Mouse (Mus musculus): ENCODE measurements around the gene Dpagt1. TPM values are rescaled to one million over a fixed set of nuclear protein-coding genes. Genes with fewer than 3 reads are reported as not detected.

Gene Dpagt1
- total RNA-seq, 2 experiments from 2014 or later, result 11.7 to 17.0 TPM

DNA sequence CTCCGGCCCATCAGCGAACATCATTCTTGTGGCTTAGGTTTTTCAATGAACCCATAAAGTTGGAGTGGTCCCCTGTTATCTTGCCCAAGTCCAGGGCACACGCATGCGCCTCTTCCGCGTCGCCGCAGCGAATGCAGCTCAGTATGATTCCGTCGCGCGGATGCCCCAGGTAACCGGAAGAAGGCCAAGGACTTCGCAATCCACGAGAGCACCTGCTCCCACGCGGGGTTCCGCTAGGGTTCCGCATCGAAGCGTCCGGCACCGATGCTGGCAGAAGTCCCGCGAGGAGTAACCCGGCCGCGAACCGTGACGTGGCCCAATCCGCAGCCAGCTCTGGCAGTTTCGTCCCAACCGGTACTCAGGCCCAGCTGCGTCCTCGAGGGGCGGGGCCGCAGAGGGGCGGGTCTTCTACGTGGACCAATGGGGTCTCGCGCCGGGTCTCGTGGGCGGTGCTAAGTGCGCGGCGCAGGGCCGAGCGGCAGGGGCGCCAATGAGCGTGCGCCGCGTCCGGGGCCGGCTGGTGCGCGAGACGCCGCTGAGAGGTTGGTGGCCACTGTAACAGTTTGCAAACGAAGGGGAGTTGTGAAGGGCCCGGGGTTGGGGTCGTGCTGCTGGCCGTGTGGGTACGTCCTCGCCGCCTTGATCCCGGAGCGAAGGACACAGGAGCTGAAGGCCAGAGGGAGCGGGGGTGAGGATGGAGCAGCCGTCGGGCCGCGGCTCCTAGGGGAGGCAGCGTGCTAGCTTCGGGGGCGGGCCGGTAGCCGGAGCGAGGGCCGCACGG is 53.4 kb downstream of the Dpagt1 start, which contains the start of gene Hyou1:
Gene Hyou1, plus strand, starts transcription at position 437 of the 781 bp plus-strand sequence.
- peak; percentile 99 for DNase-seq

DNA sequence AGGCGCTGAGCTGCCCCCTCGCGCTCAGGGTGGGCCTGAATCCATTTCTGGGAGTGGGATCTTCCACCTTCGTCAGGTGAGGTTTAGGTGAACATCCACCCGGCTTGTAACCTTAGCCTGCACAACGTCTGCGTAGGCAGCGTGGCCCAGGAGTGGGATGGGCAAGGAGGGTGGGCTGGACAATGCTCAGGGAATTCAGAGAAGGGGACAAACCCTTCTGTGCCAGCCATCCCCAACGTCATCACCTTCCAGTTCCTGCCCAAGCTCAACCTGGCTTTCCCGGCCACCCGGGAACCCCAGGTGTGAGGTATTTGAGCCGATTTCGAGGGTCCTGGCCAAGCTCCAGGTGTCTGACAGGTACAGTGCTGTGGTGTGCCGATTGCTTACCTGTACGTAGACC is 54.0 kb downstream of the Dpagt1 start:
- DNase-seq, result no peak

Small RNA genes within 50 kb of the gene (microRNA-seq; reads per million reads assigned to microRNA genes)
- 0 reads per million in 2 experiments for gene Gm44335

Other genes starting within 250 kb of the Dpagt1 start
- gene Mfrp, start 224.3 kb upstream of the Dpagt1 start, total RNA-seq (2021), result under 1 TPM in 1 of 2 experiments, not detected in 1; 0.18 TPM
- 10 to 100 TPM; 25.9 to 26.0 TPM for gene C1qtnf5, start 218.8 kb upstream of the Dpagt1 start, total RNA-seq (2021)
- under 1 TPM; 0.23 to 0.49 TPM for gene Gm49380, start 212.5 kb upstream of the Dpagt1 start, total RNA-seq (2021)
- gene Rnf26, start 212.5 kb upstream of the Dpagt1 start, total RNA-seq (2021), result 10 to 100 TPM; 13.0 to 15.1 TPM
- 100 to 1,000 TPM; 107 to 115 TPM for gene Mcam, start 191.6 kb upstream of the Dpagt1 start, total RNA-seq (2021)
- gene Cbl, start 92.0 kb upstream of the Dpagt1 start, total RNA-seq (2021), result 10 to 100 TPM; 15.8 to 22.1 TPM
- not detected for gene Ccdc153, start 85.3 kb upstream of the Dpagt1 start, total RNA-seq (2021)
- 1 to 10 TPM; 1.2 to 1.4 TPM for gene Pdzd3, start 74.5 kb upstream of the Dpagt1 start, total RNA-seq (2021)
- 10 to 100 TPM; 21.6 to 23.0 TPM for gene Nlrx1, start 57.4 kb upstream of the Dpagt1 start, total RNA-seq (2021)
- gene Abcg4, start 37.4 kb upstream of the Dpagt1 start, total RNA-seq (2021), result 1 to 10 TPM in 1 of 2 experiments, under 1 TPM in 1; 0.68 to 1.3 TPM
- 10 to 100 TPM in 1 of 2 experiments, 1 to 10 TPM in 1; 9.8 to 11.0 TPM for gene Hinfp, start 20.3 kb upstream of the Dpagt1 start, total RNA-seq (2021)
- gene C2cd2l, start 5.7 kb upstream of the Dpagt1 start, total RNA-seq (2021), result 10 to 100 TPM in 1 of 2 experiments, 1 to 10 TPM in 1; 7.5 to 15.7 TPM
- 10 to 100 TPM; 41.0 to 47.2 TPM for gene H2afx, start 8.7 kb downstream of the Dpagt1 start, total RNA-seq (2021)
- 10 to 100 TPM; 29.2 to 31.0 TPM for gene Hmbs, start 18.2 kb downstream of the Dpagt1 start, total RNA-seq (2021)
- gene Vps11, start 35.7 kb downstream of the Dpagt1 start, total RNA-seq (2021), result 10 to 100 TPM; 18.2 to 20.2 TPM
- gene Hyou1, start 53.5 kb downstream of the Dpagt1 start, total RNA-seq (2021), result 10 to 100 TPM; 27.0 to 36.3 TPM
- 100 to 1,000 TPM; 120 to 138 TPM for gene Slc37a4, start 70.8 kb downstream of the Dpagt1 start, total RNA-seq (2021)
- 1,000 to 10,000 TPM; 1,287 to 1,346 TPM for gene Rps25, start 81.1 kb downstream of the Dpagt1 start, total RNA-seq (2021)
- 10 to 100 TPM; 28.2 to 35.3 TPM for gene Trappc4, start 81.6 kb downstream of the Dpagt1 start, total RNA-seq (2021)
- 10 to 100 TPM in 1 of 2 experiments, 1 to 10 TPM in 1; 5.9 to 10.2 TPM for gene Ccdc84, start 92.5 kb downstream of the Dpagt1 start, total RNA-seq (2021)
- not detected for gene Foxr1, start 115.1 kb downstream of the Dpagt1 start, total RNA-seq (2021)
- under 1 TPM; 0.38 to 0.65 TPM for gene Upk2, start 129.0 kb downstream of the Dpagt1 start, total RNA-seq (2021)
- 10 to 100 TPM; 65.4 to 77.6 TPM for gene Bcl9l, start 156.8 kb downstream of the Dpagt1 start, total RNA-seq (2021)
- not detected for gene Cxcr5, start 235.9 kb downstream of the Dpagt1 start, total RNA-seq (2021)